Mouse (Mus musculus) lung, embryonic 15.5 days (tissue): ENCODE results near the gene Sema6d. TPM values are rescaled to one million over a fixed set of nuclear protein-coding genes. Genes with fewer than 3 reads are reported as not detected.

Experiments
- ATAC-seq: fragments of 200-750 bp; cut with Nextera tagmentation; 2 replicates; pipeline ENCODE4 v1.8.0; 2017; ENCODE audit warnings: moderate number of reproducible peaks, borderline replicate concordance; ENCODE audit not compliant: low FRiP score, low TSS enrichment; ENCODE audit errors: extremely low read depth
- H3K27ac ChIP-seq: fragments of 300-500 bp; sonication (generic); 2 replicates; pipeline ENCODE4 v1.5.1; 2015; ENCODE audit warnings: moderate library complexity, mild to moderate bottlenecking, inconsistent platforms
- H3K27me3 ChIP-seq: fragments of 300-500 bp; sonication (generic); 2 replicates; pipeline ENCODE4 v1.6.1; 2015; ENCODE audit warnings: inconsistent platforms
- H3K36me3 ChIP-seq: fragments of 300-500 bp; sonication (generic); 2 replicates; pipeline ENCODE4 v1.6.1; 2015; ENCODE audit warnings: inconsistent platforms
- H3K4me1 ChIP-seq: fragments of 300-500 bp; sonication (generic); 2 replicates; pipeline ENCODE4 v1.6.1; 2015; ENCODE audit warnings: inconsistent platforms
- H3K4me2 ChIP-seq: fragments of 300-500 bp; sonication (generic); 2 replicates; pipeline ENCODE4 v1.6.1; 2015; ENCODE audit warnings: inconsistent platforms, mild to moderate bottlenecking, moderate library complexity
- H3K4me3 ChIP-seq: fragments of 300-500 bp; sonication (generic); 2 replicates; pipeline ENCODE4 v1.5.1; 2015; ENCODE audit warnings: mild to moderate bottlenecking, inconsistent platforms
- H3K9ac ChIP-seq: fragments of 300-500 bp; sonication (generic); 2 replicates; pipeline ENCODE4 v1.6.1; 2015; ENCODE audit warnings: inconsistent platforms
- H3K9me3 ChIP-seq: fragments of 300-500 bp; sonication (generic); 2 replicates; pipeline ENCODE4 v1.6.1; 2016; ENCODE audit warnings: inconsistent platforms
- WGBS: fragments of 180-500 bp; shearing (Covaris S2); methylation state at CpG from one replicate; pipeline ENCODE4 v1.1.7; 2015; 5-methylcytosine and 5-hydroxymethylcytosine counted together
- polyA plus RNA-seq: library from polyadenylated mRNA; unstranded; fragments of >200 nt; fragmentation: Nextera tagmentation; extraction: Ambion mirVana; gene quantifications from 2 replicates; pipeline ENCODE4 v1.2.1, GENCODE M21; 2015

Sema6d gene
- polyA plus RNA-seq, 1 experiment from 2014 or later: 19.6 TPM

DNA sequence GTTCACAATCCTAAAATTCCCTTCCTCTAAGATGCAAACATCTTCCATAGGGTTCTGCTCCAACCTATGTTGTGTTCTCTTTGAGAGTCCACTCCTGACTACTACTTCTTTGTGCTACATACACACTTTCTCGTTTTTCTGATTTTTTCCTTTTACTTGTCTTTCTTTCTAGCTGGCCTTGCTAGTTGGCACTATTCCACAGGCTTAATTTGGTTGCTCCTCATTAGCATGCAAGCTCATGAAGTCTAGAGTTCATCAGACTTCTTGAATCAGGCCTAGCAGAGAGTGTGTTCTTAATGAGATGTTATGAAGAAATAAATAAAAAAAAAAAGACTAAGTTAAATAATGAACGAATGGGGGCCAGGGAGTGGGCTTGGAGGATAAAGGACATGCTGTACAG lies 368.3 kb downstream of the Sema6d start:
- peaks cover 18% of the 10 kb centered on the region for H3K4me1 ChIP-seq
- H3K27me3 ChIP-seq: no peaks in the 10 kb centered on the region
- no peaks in the 10 kb centered on the region for H3K36me3 ChIP-seq
- H3K4me3 ChIP-seq: no peak overlapping the region
- H3K27ac ChIP-seq: no peak overlapping the region
- no peak overlapping the region for H3K4me2 ChIP-seq
- WGBS: 66% methylated on average over 2 of the region's 2 CpGs
- no peaks in the 10 kb centered on the region for H3K9me3 ChIP-seq
- no peak overlapping the region for H3K9ac ChIP-seq
- ATAC-seq: no peak

DNA sequence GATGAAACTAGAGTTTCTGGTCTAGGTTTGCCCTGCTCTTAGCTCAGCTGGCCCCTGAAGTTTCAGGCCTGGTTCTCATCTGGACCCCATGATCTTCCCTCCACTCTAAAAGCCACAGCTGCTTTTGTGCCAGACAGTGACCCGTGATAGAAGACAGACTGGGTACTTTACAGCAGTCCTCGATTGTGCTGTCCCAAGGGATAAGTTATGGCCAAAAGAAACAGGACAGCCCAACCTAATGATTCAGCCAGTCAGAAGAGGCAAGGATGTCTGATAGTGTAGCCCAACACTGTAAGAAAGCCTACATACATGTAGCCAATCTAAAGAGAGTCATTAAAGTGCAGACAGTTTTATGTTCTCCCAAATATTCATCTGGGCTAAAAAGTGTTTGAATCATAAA lies 371.2 kb downstream of the Sema6d start:
- Histone ChIP-seq H3K9ac (no peak overlapping the region), H3K36me3 (no peaks in the 10 kb centered on the region), H3K4me2 (no peak overlapping the region), H3K27me3 (no peaks in the 10 kb centered on the region), H3K4me3 (no peak overlapping the region), H3K4me1 (peaks cover 18% of the 10 kb centered on the region), H3K9me3 (no peaks in the 10 kb centered on the region), H3K27ac (peak overlapping the region; percentile 70)
- 32% methylated on average over 2 of the region's 2 CpGs for WGBS
- ATAC-seq: peak; percentile 70; the same call in 1 of the 2 replicates

- H3K9me3 ChIP-seq: no peaks in the 10 kb centered on the region
- no peak overlapping the region for H3K4me3 ChIP-seq
- no peak overlapping the region for H3K9ac ChIP-seq
- H3K36me3 ChIP-seq: no peaks in the 10 kb centered on the region
- H3K27ac ChIP-seq: peak overlapping the region; percentile 70
- no peaks in the 10 kb centered on the region for H3K27me3 ChIP-seq
- 10% methylated on average over 3 of the region's 3 CpGs for WGBS
- no peak overlapping the region for H3K4me2 ChIP-seq
- ATAC-seq: peak; percentile 52
- H3K4me1 ChIP-seq: peaks cover 18% of the 10 kb centered on the region
These were observed 371.6 kb downstream of the Sema6d start for GRCm38 (mm10) chr2:124461378-124461851.

DNA sequence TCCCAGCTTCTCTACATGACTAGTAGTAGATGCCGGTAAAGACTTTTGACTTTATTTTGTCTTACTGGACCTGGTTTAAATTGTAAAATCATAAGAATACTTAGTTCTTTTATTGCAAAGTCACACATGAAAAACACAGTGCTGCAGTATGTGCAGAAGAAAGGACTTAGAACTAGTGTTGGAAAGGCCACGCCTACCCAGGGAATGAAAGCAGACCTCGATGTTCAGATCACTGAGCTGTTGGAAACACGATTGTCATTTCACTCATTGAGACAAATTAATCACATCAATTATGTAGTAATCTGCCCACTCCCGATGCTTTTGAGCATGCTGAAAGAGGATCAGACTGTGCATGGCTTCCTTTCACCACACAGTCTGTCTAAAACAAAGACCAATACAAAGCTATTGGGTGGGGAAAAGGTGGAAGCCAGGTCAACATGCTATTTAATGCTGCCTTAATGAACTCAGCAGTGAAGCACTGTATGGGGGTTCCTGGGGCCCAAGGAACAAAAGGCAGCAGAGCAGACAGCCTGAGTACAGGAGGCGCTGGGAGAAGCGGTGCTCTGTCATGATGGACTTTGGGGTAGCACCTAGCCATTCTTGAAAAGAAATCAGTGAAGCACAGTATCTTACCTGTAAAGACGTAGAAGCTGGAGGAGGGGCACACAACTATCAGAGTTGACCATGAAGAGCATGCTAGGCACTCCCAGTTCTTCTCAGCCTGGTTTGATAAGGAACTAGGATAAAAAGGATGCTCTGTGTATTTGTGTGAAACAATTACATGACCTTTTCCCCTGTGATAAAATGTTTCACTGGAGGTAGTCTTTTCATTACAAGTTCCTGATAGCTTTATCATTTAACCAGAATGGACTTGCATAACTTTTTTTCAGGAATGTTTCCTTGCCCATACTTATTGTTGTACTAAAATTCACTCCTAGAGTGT lies 375.5 kb downstream of the Sema6d start:
- Histone ChIP-seq H3K27ac (no peak overlapping the region), H3K4me1 (peaks cover 24% of the 10 kb centered on the region), H3K4me3 (no peak overlapping the region), H3K9me3 (no peaks in the 10 kb centered on the region), H3K36me3 (no peaks in the 10 kb centered on the region), H3K9ac (no peak overlapping the region), H3K4me2 (no peak overlapping the region), H3K27me3 (no peaks in the 10 kb centered on the region)
- 75% methylated on average over 8 of the region's 8 CpGs for WGBS
- ATAC-seq: no peak

- Histone ChIP-seq H3K4me2 (no peak overlapping the region), H3K9ac (no peak overlapping the region), H3K4me1 (peaks cover 15% of the 10 kb centered on the region; the same call in 1 of the 2 replicates), H3K27ac (peak overlapping the region; percentile 15; the same call in 1 of the 2 replicates), H3K27me3 (no peaks in the 10 kb centered on the region), H3K36me3 (no peaks in the 10 kb centered on the region), H3K9me3 (no peaks in the 10 kb centered on the region), H3K4me3 (no peak overlapping the region)
- peak; percentile 67; the same call in 1 of the 2 replicates for ATAC-seq
- 52% methylated on average over 1 of the region's 1 CpGs for WGBS
These were observed 377.7 kb downstream of the Sema6d start for GRCm38 (mm10) chr2:124467429-124467828.

DNA sequence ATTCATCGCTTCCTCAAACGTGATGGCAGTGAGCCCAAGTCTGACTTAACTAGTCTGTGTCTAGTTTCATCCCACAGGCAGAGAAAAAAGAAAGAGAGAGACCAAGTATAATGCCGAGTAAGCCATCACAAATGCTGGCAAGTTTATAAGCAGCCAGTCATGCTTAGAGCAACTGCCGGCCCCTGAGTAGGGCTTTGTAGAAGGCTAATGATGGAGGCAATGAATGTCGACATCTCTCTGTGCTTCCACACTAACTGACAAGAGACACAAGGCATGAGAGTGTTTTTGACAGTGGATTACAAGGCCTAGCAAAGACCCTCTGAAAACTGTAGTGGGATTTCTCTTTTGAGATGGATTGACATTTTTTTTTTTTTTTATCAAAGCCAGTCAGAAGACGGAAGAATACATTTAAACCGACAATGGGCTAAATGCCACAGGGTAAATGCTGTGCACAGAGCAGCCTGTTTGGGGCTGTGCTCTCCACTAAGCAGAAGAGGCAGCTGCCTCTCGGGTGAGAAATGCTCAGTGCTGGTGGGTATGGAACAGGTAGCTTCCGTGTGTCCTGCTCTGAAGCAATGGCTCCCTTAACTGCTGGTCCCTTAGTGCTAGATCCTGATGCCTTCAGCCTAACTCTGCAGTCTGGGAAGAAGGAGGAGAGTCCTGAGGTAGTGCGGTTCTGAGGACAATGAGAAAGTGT lies 380.7 kb downstream of the Sema6d start:
- H3K4me2 ChIP-seq: no peak overlapping the region
- H3K4me1 ChIP-seq: peaks cover 15% of the 10 kb centered on the region; the same call in 1 of the 2 replicates
- no peak overlapping the region for H3K27ac ChIP-seq
- no peaks in the 10 kb centered on the region for H3K27me3 ChIP-seq
- no peak overlapping the region for H3K4me3 ChIP-seq
- WGBS: 56% methylated on average over 10 of the region's 10 CpGs
- no peaks in the 10 kb centered on the region for H3K36me3 ChIP-seq
- no peaks in the 10 kb centered on the region for H3K9me3 ChIP-seq
- ATAC-seq: no peak
- no peak overlapping the region for H3K9ac ChIP-seq

DNA sequence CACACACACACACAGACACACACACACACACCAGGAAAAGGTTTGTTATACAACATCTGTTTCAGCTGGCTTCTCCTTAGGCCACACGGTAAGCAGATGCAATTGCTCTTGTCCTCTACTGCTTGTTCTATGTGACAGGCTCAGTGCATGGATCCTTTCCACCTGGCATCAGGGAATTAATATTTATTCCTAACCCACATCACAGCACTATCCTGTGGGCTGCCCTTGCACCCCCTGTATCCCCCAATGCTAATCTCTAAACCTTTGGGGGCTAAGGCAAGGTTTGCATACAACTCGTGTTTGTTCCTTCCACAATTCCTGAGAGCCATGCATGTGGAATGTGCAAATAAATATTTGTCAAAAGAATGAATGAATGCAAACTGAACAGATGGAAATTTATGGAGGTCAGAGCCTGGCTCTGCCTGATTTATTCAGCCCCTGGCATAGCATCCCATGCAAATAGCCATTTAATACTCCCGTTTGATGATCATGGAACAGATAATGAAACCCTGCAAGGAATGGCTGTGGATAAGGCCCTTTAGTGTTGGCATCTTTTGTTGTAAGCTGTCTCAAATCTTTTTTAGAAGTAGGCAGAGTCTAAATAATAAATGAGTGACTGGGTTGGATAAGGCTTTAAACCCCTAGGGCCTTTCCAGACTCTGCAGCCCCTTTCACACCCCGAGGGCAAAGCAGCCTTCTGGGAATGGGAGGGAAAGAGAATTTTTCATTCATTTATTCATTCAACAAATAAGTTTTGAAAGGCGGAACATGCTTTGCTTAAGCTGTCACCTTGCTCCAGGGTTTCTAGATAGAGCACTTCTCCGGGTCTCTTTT lies 383.1 kb downstream of the Sema6d start:
- no peak overlapping the region for H3K9ac ChIP-seq
- H3K27me3 ChIP-seq: no peaks in the 10 kb centered on the region
- no peak overlapping the region for H3K4me2 ChIP-seq
- no peak for ATAC-seq
- no peak overlapping the region for H3K27ac ChIP-seq
- H3K9me3 ChIP-seq: no peaks in the 10 kb centered on the region
- no peak overlapping the region for H3K4me3 ChIP-seq
- WGBS: 63% methylated on average over 6 of the region's 6 CpGs
- H3K36me3 ChIP-seq: no peaks in the 10 kb centered on the region
- 0 out of 2 replicates have a peak, but pooled peaks cover 11% of the 10 kb centered on the region for H3K4me1 ChIP-seq

DNA sequence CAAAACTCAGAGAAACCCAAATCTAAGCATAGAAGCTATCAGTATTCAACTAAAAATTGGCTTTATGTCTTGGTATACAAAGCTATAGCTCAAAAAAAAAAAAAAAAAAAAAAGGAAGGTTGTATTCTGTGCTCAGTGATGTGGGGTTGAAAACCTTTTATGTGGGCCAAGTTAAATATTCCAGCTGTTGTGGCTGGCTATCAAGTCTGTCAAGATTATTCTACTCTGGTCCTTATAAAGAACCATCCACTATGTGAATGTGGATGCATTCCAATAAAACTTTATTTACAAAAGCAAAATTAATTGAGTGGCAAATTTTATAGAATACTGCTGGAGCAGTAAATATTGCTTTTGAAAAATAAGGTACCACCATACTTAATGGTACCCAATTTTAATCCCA lies 388.1 kb downstream of the Sema6d start:
- H3K9me3 ChIP-seq: no peaks in the 10 kb centered on the region
- peak overlapping the region; percentile 25; the same call in 1 of the 2 replicates for H3K27ac ChIP-seq
- no peak overlapping the region for H3K9ac ChIP-seq
- peak; percentile 74 for ATAC-seq
- no peaks in the 10 kb centered on the region for H3K27me3 ChIP-seq
- 0 out of 2 replicates have a peak, but pooled peaks cover 6% of the 10 kb centered on the region for H3K4me1 ChIP-seq
- H3K4me3 ChIP-seq: no peak overlapping the region
- no peaks in the 10 kb centered on the region for H3K36me3 ChIP-seq
- H3K4me2 ChIP-seq: no peak overlapping the region

DNA sequence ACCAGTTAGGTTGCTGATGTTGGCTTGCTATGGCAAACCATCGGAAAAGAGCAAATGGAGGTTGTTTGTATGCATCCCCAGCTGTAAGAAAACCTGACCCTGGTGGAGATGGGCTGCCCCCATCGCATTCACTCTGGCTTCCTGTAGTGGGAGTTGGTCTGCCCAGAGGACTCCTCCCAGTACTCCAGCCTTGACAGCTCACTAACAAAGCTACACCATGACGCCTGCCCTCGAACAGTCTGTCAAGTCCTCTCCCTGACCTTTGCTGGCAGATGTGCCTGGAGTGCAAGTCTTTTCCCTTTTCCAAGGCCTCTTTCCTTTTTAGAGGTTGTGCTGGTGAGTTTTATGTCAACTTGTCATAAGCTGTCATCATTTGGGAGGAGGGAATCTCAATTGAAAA lies 388.8 kb downstream of the Sema6d start:
- Histone ChIP-seq H3K4me3 (no peak overlapping the region), H3K4me1 (0 out of 2 replicates have a peak, but pooled peaks cover 6% of the 10 kb centered on the region), H3K36me3 (no peaks in the 10 kb centered on the region), H3K9me3 (no peaks in the 10 kb centered on the region), H3K27me3 (no peaks in the 10 kb centered on the region), H3K4me2 (no peak overlapping the region), H3K27ac (no peak overlapping the region), H3K9ac (no peak overlapping the region)
- ATAC-seq: peak; percentile 76; the same call in 1 of the 2 replicates
- WGBS: 48% methylated on average over 4 of the region's 4 CpGs

- Histone ChIP-seq H3K36me3 (no peaks in the 10 kb centered on the region), H3K27me3 (no peaks in the 10 kb centered on the region), H3K4me3 (no peak overlapping the region), H3K4me2 (no peak overlapping the region), H3K9me3 (no peaks in the 10 kb centered on the region), H3K4me1 (peaks cover 8% of the 10 kb centered on the region; the same call in 1 of the 2 replicates), H3K9ac (no peak overlapping the region), H3K27ac (no peak overlapping the region)
- no peak for ATAC-seq
- 95% methylated on average over 1 of the region's 1 CpGs for WGBS
These were observed 396.0 kb downstream of the Sema6d start for GRCm38 (mm10) chr2:124485761-124486160.
